Mouse (Mus musculus) hindbrain, embryonic 16.5 days (tissue): ENCODE measurements at regions not wholly inside any gene's neighbourhood (a gene's known extent, or its start where the extent isn't known, plus 50 kb on each side); places are given as distances from the start of the nearest gene placed in this dataset.
"Not testable (repeated sequence)": the region's sequence is repeated elsewhere in the genome, so short reads cannot be mapped to it uniquely, and the experiment has no call there.

Experiments used
- ATAC-seq: fragments of 200-750 bp; cut with Nextera tagmentation; 2 replicates; pipeline ENCODE4 v1.8.0; 2017; ENCODE audit warnings: moderate TSS enrichment, moderate library complexity
- H3K27ac ChIP-seq: fragments of 300-500 bp; sonication (generic); 2 replicates; pipeline ENCODE4 v1.5.1; 2014; ENCODE audit warnings: low read depth, mild to moderate bottlenecking, control low read depth, low read length, moderate library complexity
- H3K27me3 ChIP-seq: fragments of 300-500 bp; sonication (generic); replicated peaks from 2 replicates; pipeline ENCODE4 v1.6.1; 2014; ENCODE audit warnings: low read length; ENCODE audit not compliant: control insufficient read depth, insufficient read depth
- H3K36me3 ChIP-seq: fragments of 300-500 bp; sonication (generic); 2 replicates; pipeline ENCODE4 v1.6.1; 2014; ENCODE audit warnings: mild to moderate bottlenecking, low read length, moderate library complexity, mixed read lengths; ENCODE audit not compliant: control insufficient read depth, insufficient read depth
- H3K4me1 ChIP-seq: fragments of 300-500 bp; sonication (generic); 2 replicates; pipeline ENCODE4 v1.6.1; 2014; ENCODE audit warnings: low read depth, low read length; ENCODE audit not compliant: control insufficient read depth, insufficient read depth
- H3K4me2 ChIP-seq: fragments of 300-500 bp; sonication (generic); 2 replicates; pipeline ENCODE4 v1.6.1; 2014; ENCODE audit warnings: mild to moderate bottlenecking, low read length, control low read depth, moderate library complexity
- H3K4me3 ChIP-seq: fragments of 300-500 bp; sonication (generic); 2 replicates; pipeline ENCODE4 v1.5.1; 2014; ENCODE audit warnings: mild to moderate bottlenecking, low read length, control low read depth, moderate library complexity
- H3K9ac ChIP-seq: fragments of 300-500 bp; sonication (generic); 2 replicates; pipeline ENCODE4 v1.6.1; 2014; ENCODE audit warnings: low read depth, mild to moderate bottlenecking, control low read depth, low read length, moderate library complexity
- H3K9me3 ChIP-seq: fragments of 300-500 bp; sonication (generic); 2 replicates; pipeline ENCODE4 v1.6.1; 2014; ENCODE audit warnings: mild to moderate bottlenecking, low read length, moderate library complexity; ENCODE audit not compliant: control insufficient read depth
- WGBS: fragments of 180-500 bp; shearing (Covaris S2); extraction: QIAGEN DNeasy Blood & Tissue Kit; methylation state at CpG from one replicate; pipeline ENCODE4 v1.1.7; 2014; 5-methylcytosine and 5-hydroxymethylcytosine counted together

- Histone ChIP-seq H3K4me2 (no peak overlapping the region), H3K9ac (no peak overlapping the region), H3K36me3 (no peaks in the 10 kb centered on the region), H3K27me3 (no peaks in the 10 kb centered on the region), H3K4me3 (no peak overlapping the region), H3K27ac (no peak overlapping the region), H3K9me3 (no peaks in the 10 kb centered on the region), H3K4me1 (no peaks in the 10 kb centered on the region)
- ATAC-seq = no peak
- WGBS = 81% methylated on average over 3 of the region's 3 CpGs
Observed at GRCm38 (mm10) chr10:66616280-66616679, 479.6 kb upstream of the Jmjd1c start.

- H3K4me1 ChIP-seq = no peaks in the 10 kb centered on the region
- no peaks in the 10 kb centered on the region for H3K9me3 ChIP-seq
- no peak for ATAC-seq
- no peak overlapping the region for H3K4me3 ChIP-seq
- H3K27ac ChIP-seq = no peak overlapping the region
- H3K36me3 ChIP-seq = no peaks in the 10 kb centered on the region
- no peak overlapping the region for H3K4me2 ChIP-seq
- no peak overlapping the region for H3K9ac ChIP-seq
- WGBS = 78% methylated on average over 3 of the region's 3 CpGs
- H3K27me3 ChIP-seq = no peaks in the 10 kb centered on the region
Observed at GRCm38 (mm10) chr10:66630996-66631395, 464.9 kb upstream of the Jmjd1c start.

GRCm38 (mm10) chr10:66640890-66641847, 454.8 kb upstream of the Jmjd1c start:
- H3K27ac ChIP-seq = peak overlapping the region; percentile 23; the same call in 1 of the 2 replicates
- H3K4me1 ChIP-seq = peaks cover 6% of the 10 kb centered on the region; the same call in 1 of the 2 replicates
- WGBS = 45% methylated on average over 24 of the region's 24 CpGs
- no peaks in the 10 kb centered on the region for H3K36me3 ChIP-seq
- H3K27me3 ChIP-seq = no peaks in the 10 kb centered on the region
- ATAC-seq = peak; percentile 91
- no peak overlapping the region for H3K4me3 ChIP-seq
- H3K4me2 ChIP-seq = peak overlapping the region; percentile 26
- H3K9me3 ChIP-seq = no peaks in the 10 kb centered on the region
- no peak overlapping the region for H3K9ac ChIP-seq

DNA sequence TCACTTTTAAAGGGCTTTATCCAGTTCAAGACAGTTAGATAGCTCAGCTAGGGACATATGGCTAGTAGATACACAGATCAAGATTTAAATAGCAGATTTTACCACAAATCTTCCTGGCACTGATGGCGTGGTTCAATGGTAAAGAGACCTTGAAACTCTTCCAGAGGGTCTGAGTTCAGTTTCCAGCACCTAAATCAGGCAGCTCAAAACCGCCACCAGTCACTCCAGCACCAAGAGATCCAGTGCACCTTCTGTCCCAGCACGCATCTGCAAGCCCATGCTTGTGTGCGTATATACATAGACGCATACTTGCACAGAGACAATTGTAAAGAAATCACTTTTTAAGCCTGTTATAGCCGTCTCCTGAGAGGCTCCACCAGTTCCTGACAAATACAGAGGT, 454.0 kb upstream of the Jmjd1c start:
- H3K27me3 ChIP-seq = no peaks in the 10 kb centered on the region
- no peak overlapping the region for H3K27ac ChIP-seq
- ATAC-seq = no peak
- no peak overlapping the region for H3K9ac ChIP-seq
- H3K36me3 ChIP-seq = no peaks in the 10 kb centered on the region
- peaks cover 6% of the 10 kb centered on the region; the same call in 1 of the 2 replicates for H3K4me1 ChIP-seq
- no peak overlapping the region for H3K4me3 ChIP-seq
- H3K9me3 ChIP-seq = no peaks in the 10 kb centered on the region
- WGBS = 90% methylated on average over 6 of the region's 6 CpGs
- no peak overlapping the region for H3K4me2 ChIP-seq

GRCm38 (mm10) chr10:66643160-66643559, 452.8 kb upstream of the Jmjd1c start:
- H3K4me3 ChIP-seq = no peak overlapping the region
- H3K9me3 ChIP-seq = no peaks in the 10 kb centered on the region
- no peaks in the 10 kb centered on the region for H3K27me3 ChIP-seq
- no peaks in the 10 kb centered on the region for H3K36me3 ChIP-seq
- 58% methylated on average over 5 of the region's 5 CpGs for WGBS
- H3K9ac ChIP-seq = no peak overlapping the region
- peaks cover 6% of the 10 kb centered on the region; the same call in 1 of the 2 replicates for H3K4me1 ChIP-seq
- no peak overlapping the region for H3K4me2 ChIP-seq
- ATAC-seq = no peak
- H3K27ac ChIP-seq = no peak overlapping the region

GRCm38 (mm10) chr10:66657520-66657919, 438.4 kb upstream of the Jmjd1c start:
- H3K36me3 ChIP-seq = no peaks in the 10 kb centered on the region
- no peak overlapping the region for H3K4me2 ChIP-seq
- no peak overlapping the region for H3K4me3 ChIP-seq
- H3K27me3 ChIP-seq = no peaks in the 10 kb centered on the region
- 78% methylated on average over 5 of the region's 5 CpGs for WGBS
- H3K9me3 ChIP-seq = peaks cover 2% of the 10 kb centered on the region; the same call in 1 of the 2 replicates
- H3K27ac ChIP-seq = no peak overlapping the region
- H3K4me1 ChIP-seq = no peaks in the 10 kb centered on the region
- H3K9ac ChIP-seq = no peak overlapping the region
- no peak for ATAC-seq

DNA sequence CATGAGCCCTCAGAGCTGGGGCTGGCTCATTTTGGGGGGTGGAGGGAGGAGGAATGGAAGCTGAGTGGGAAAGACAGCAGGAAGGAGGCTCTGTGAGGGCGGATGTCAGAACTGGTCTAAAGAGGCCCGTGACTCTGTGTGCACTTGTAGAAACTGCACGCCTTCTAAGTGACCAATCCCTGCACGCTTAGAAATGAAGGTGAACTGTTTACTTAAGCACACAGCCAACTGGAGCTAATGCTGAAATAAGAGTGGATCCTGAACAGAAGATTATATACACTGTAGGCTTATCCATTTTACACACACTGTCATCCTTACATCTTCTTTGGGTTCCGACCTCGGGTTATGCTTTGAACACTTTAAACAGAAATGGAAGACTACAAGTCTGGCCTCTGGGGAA, 412.8 kb upstream of the Jmjd1c start:
- H3K9ac ChIP-seq = no peak overlapping the region
- H3K27ac ChIP-seq = no peak overlapping the region
- H3K9me3 ChIP-seq = peaks cover 1% of the 10 kb centered on the region; the same call in 1 of the 2 replicates
- H3K4me1 ChIP-seq = no peaks in the 10 kb centered on the region
- no peaks in the 10 kb centered on the region for H3K27me3 ChIP-seq
- no peak for ATAC-seq
- H3K36me3 ChIP-seq = no peaks in the 10 kb centered on the region
- 90% methylated on average over 6 of the region's 6 CpGs for WGBS
- no peak overlapping the region for H3K4me3 ChIP-seq
- H3K4me2 ChIP-seq = no peak overlapping the region

- not testable (repeated sequence) for H3K27me3 ChIP-seq
- WGBS = 73% methylated on average over 2 of the region's 2 CpGs
Observed at GRCm38 (mm10) chr10:66689196-66689595, 406.7 kb upstream of the Jmjd1c start.

DNA sequence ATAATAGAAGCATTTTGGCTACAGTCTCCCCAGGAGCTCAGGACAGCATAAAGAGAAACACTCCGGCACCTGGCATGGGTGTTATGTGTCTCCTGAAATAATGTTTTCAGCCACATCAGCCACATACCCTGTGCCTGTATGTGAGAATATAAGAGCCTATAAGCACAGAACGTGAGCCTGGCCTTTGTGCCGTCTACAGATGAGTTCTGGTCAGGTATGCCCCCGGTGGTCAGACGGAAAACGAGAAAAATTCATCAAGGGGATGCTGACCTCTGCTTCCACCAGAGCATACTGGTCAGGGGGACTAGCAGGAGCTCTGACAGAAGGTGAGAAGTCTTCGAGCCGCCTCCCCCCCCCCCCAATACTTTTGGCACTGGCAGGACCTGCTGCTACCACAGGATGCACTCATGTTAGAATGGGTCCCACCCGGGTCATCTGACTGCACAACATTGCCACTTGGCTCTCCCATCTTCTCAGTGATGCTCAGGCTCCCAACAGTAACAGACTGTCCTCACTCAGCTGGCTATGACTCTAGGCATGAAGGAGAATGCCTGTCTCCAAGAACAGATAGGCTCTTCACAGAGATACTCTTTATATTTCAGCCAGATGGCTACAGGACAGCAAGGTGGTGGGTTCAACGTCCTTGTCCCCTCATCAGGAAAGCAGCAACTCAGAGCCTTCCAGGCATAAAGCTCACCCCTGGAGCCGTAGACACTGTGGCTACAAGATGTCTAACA, 401.2 kb upstream of the Jmjd1c start:
- Histone ChIP-seq H3K9me3 (no peaks in the 10 kb centered on the region), H3K4me1 (no peaks in the 10 kb centered on the region), H3K4me3 (no peak overlapping the region), H3K9ac (no peak overlapping the region), H3K4me2 (no peak overlapping the region), H3K27ac (no peak overlapping the region), H3K27me3 (no peaks in the 10 kb centered on the region), H3K36me3 (no peaks in the 10 kb centered on the region)
- WGBS = 87% methylated on average over 9 of the region's 11 CpGs
- no peak for ATAC-seq

More at GRCm38 (mm10) chr10:66689196-66689595, 406.7 kb upstream of the Jmjd1c start:
- H3K4me3 ChIP-seq, H3K36me3 ChIP-seq, H3K9me3 ChIP-seq, H3K9ac ChIP-seq, H3K27ac ChIP-seq, H3K4me1 ChIP-seq, ATAC-seq, H3K4me2 ChIP-seq: not testable (repeated sequence)
